Mouse (Mus musculus): ENCODE measurements around the gene Ppm1l. TPM values are rescaled to one million over a fixed set of nuclear protein-coding genes. Genes with fewer than 3 reads are reported as not detected.
A peak's percentile ranks its signal among the peaks of the same experiment; 100 is the strongest.
"Not testable (repeated sequence)": the region's sequence is repeated elsewhere in the genome, so short reads cannot be mapped to it uniquely, and the experiment has no call there.

Ppm1l gene
- total and polyA plus RNA-seq, 3 experiments = 7.6 to 31.3 (median 24.1) TPM

GRCm38 (mm10) chr3:69374983-69375382 is 58.3 kb downstream of the Ppm1l start:
- Histone ChIP-seq H3K27me3 (ENCODE audit: control insufficient read depth, insufficient read depth, low read length) (no peaks in the 10 kb centered on the region), H3K4me3 (no peak overlapping the region), H3K79me2 (replicated peaks; ENCODE audit: control insufficient read depth, insufficient read depth, low read length) (no peaks in the 10 kb centered on the region; the same call in 1 of the 2 replicates), H3K9ac (ENCODE audit: low read depth, low read length) (no peak overlapping the region), H3K36me3 (ENCODE audit: control insufficient read depth, insufficient read depth, low read length) (no peaks in the 10 kb centered on the region), H3K4me1 (ENCODE audit: control insufficient read depth, insufficient read depth, low read length) (no peaks in the 10 kb centered on the region; the same call in 1 of the 2 replicates), H3K27ac (no peak overlapping the region)
- DNase-seq = no peak
- TF ChIP-seq POLR2A (IDR thresholded peaks at IDR 0.05; ENCODE audit: insufficient read depth, low read depth, low read length) = no peak
- TF ChIP-seq CTCF (IDR thresholded peaks at IDR 0.05) = no peak
- no peak for TF ChIP-seq EP300 (IDR thresholded peaks at IDR 0.05; ENCODE audit: insufficient read depth, low read depth, low read length)
- intact Hi-C loops (cut with DNase I) = no loop called here
- 69% methylated on average over 5 of the region's 5 CpGs for WGBS

DNA sequence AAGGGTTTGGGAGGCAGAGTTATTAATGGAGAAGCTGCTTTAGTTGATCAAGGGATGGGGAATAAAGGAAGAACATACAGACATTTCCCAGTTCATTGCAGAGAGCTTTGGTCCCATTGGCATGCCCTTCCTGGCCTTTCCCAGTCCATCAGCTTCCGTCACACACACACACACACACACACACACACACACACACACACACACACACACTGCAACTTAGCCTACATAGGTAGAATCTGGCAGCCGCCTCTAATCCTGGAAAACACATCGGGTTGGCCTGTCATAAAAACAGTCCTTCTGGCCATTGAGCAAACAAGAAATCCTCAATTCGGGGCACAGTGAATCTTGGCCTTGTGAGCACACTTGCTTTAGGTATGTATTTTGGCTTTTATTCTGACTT is 64.6 kb downstream of the Ppm1l start:
- 93% methylated on average over 4 of the region's 4 CpGs for WGBS
- H3K79me2 ChIP-seq (replicated peaks; ENCODE audit: control insufficient read depth, insufficient read depth, low read length) = no peaks in the 10 kb centered on the region; the same call in 1 of the 2 replicates
- no peak overlapping the region for H3K27ac ChIP-seq
- TF ChIP-seq EP300 (IDR thresholded peaks at IDR 0.05; ENCODE audit: insufficient read depth, low read depth, low read length) = no peak
- no peak for TF ChIP-seq CTCF (IDR thresholded peaks at IDR 0.05)
- TF ChIP-seq POLR2A (IDR thresholded peaks at IDR 0.05; ENCODE audit: insufficient read depth, low read depth, low read length) = no peak
- no peak overlapping the region for H3K4me3 ChIP-seq
- no peak overlapping the region for H3K9ac ChIP-seq (ENCODE audit: low read depth, low read length)
- intact Hi-C loops (cut with DNase I) = no loop called here
- H3K36me3 ChIP-seq (ENCODE audit: control insufficient read depth, insufficient read depth, low read length) = no peaks in the 10 kb centered on the region
- DNase-seq = no peak
- H3K27me3 ChIP-seq (ENCODE audit: control insufficient read depth, insufficient read depth, low read length) = no peaks in the 10 kb centered on the region
- H3K4me1 ChIP-seq (ENCODE audit: control insufficient read depth, insufficient read depth, low read length) = no peaks in the 10 kb centered on the region

GRCm38 (mm10) chr3:69391834-69392233 is 75.2 kb downstream of the Ppm1l start:
- H3K79me2 ChIP-seq (replicated peaks; ENCODE audit: control insufficient read depth, insufficient read depth, low read length); H3K9ac ChIP-seq (ENCODE audit: low read depth, low read length); intact Hi-C loops (cut with DNase I); H3K36me3 ChIP-seq (ENCODE audit: control insufficient read depth, insufficient read depth, low read length); H3K4me3 ChIP-seq; DNase-seq; H3K27ac ChIP-seq; H3K4me1 ChIP-seq (ENCODE audit: control insufficient read depth, insufficient read depth, low read length); H3K27me3 ChIP-seq (ENCODE audit: control insufficient read depth, insufficient read depth, low read length): not testable (repeated sequence)
- WGBS = 66% methylated on average over 10 of the region's 10 CpGs

- Histone ChIP-seq H3K36me3 (ENCODE audit: control insufficient read depth, insufficient read depth, low read length) (no peaks in the 10 kb centered on the region), H3K4me3 (no peak overlapping the region), H3K27me3 (ENCODE audit: control insufficient read depth, insufficient read depth, low read length) (no peaks in the 10 kb centered on the region), H3K4me1 (ENCODE audit: control insufficient read depth, insufficient read depth, low read length) (peaks cover 3% of the 10 kb centered on the region; the same call in 1 of the 2 replicates), H3K27ac (no peak overlapping the region), H3K79me2 (replicated peaks; ENCODE audit: control insufficient read depth, insufficient read depth, low read length) (no peaks in the 10 kb centered on the region), H3K9ac (ENCODE audit: low read depth, low read length) (no peak overlapping the region)
- 85% methylated on average over 5 of the region's 5 CpGs for WGBS
- intact Hi-C loops (cut with DNase I) = no loop called here
- DNase-seq = no peak
- no peak for TF ChIP-seq CTCF (IDR thresholded peaks at IDR 0.05)
- TF ChIP-seq EP300 (IDR thresholded peaks at IDR 0.05; ENCODE audit: insufficient read depth, low read depth, low read length) = no peak
- TF ChIP-seq POLR2A (IDR thresholded peaks at IDR 0.05; ENCODE audit: insufficient read depth, low read depth, low read length) = no peak
These were observed 75.6 kb downstream of the Ppm1l start for GRCm38 (mm10) chr3:69392298-69392697.

DNA sequence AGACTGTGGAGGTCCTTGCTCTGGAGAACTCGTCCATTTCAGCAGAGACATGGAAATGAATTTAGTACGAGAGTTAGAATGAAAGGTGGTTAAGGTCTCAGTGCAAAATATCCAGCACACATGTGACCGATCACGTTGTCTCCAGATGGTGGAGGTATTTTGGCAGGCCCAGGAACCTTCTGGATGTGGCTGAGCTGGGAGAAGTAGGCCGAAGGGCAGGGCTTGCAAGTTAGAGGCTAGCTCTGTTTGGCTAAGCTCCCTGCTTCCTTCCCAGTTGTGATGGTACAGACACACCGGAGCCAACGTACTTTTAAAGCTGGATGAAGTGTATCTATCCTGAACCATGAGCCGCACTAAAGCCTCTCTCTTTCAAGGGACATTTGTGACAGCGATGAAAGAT is 76.4 kb downstream of the Ppm1l start:
- H3K36me3 ChIP-seq (ENCODE audit: control insufficient read depth, insufficient read depth, low read length) = no peaks in the 10 kb centered on the region
- no peak overlapping the region for H3K27ac ChIP-seq
- TF ChIP-seq EP300 (IDR thresholded peaks at IDR 0.05; ENCODE audit: insufficient read depth, low read depth, low read length) (no peak), CTCF (IDR thresholded peaks at IDR 0.05) (no peak), POLR2A (IDR thresholded peaks at IDR 0.05; ENCODE audit: insufficient read depth, low read depth, low read length) (no peak)
- H3K4me1 ChIP-seq (ENCODE audit: control insufficient read depth, insufficient read depth, low read length) = peaks cover 3% of the 10 kb centered on the region; the same call in 1 of the 2 replicates
- 60% methylated on average over 9 of the region's 9 CpGs for WGBS
- H3K27me3 ChIP-seq (ENCODE audit: control insufficient read depth, insufficient read depth, low read length) = no peaks in the 10 kb centered on the region
- no peak overlapping the region for H3K9ac ChIP-seq (ENCODE audit: low read depth, low read length)
- intact Hi-C loops (cut with DNase I) = no loop called here
- no peaks in the 10 kb centered on the region for H3K79me2 ChIP-seq (replicated peaks; ENCODE audit: control insufficient read depth, insufficient read depth, low read length)
- no peak overlapping the region for H3K4me3 ChIP-seq
- DNase-seq = peak in 1 of 2 experiments; percentile 27

- H3K27ac ChIP-seq = peak overlapping the region; percentile 48
- DNase-seq = peak in 1 of 2 experiments; percentile 52
- WGBS = 34% methylated on average over 2 of the region's 3 CpGs
- H3K9ac ChIP-seq (ENCODE audit: low read depth, low read length) = no peak overlapping the region
- no peaks in the 10 kb centered on the region for H3K36me3 ChIP-seq (ENCODE audit: control insufficient read depth, insufficient read depth, low read length)
- no peak for TF ChIP-seq EP300 (IDR thresholded peaks at IDR 0.05; ENCODE audit: insufficient read depth, low read depth, low read length)
- TF ChIP-seq POLR2A (IDR thresholded peaks at IDR 0.05; ENCODE audit: insufficient read depth, low read depth, low read length) = no peak
- TF ChIP-seq CTCF (IDR thresholded peaks at IDR 0.05) = no peak
- no peaks in the 10 kb centered on the region for H3K27me3 ChIP-seq (ENCODE audit: control insufficient read depth, insufficient read depth, low read length)
- H3K4me1 ChIP-seq (ENCODE audit: control insufficient read depth, insufficient read depth, low read length) = peaks cover 3% of the 10 kb centered on the region; the same call in 1 of the 2 replicates
- intact Hi-C loops (cut with DNase I) = loop anchor here (2.0 kb wide), 1 partner anchor 71 kb away; no protein-coding TSS in a partner anchor
- no peak overlapping the region for H3K4me3 ChIP-seq
- no peaks in the 10 kb centered on the region for H3K79me2 ChIP-seq (replicated peaks; ENCODE audit: control insufficient read depth, insufficient read depth, low read length)
These were observed 77.3 kb downstream of the Ppm1l start for GRCm38 (mm10) chr3:69393991-69394390.

Data from heart, adult 2 months (tissue).